Comparison of ENCODE assay signal across 10 mouse cellular contexts in the genomic region with DNA sequence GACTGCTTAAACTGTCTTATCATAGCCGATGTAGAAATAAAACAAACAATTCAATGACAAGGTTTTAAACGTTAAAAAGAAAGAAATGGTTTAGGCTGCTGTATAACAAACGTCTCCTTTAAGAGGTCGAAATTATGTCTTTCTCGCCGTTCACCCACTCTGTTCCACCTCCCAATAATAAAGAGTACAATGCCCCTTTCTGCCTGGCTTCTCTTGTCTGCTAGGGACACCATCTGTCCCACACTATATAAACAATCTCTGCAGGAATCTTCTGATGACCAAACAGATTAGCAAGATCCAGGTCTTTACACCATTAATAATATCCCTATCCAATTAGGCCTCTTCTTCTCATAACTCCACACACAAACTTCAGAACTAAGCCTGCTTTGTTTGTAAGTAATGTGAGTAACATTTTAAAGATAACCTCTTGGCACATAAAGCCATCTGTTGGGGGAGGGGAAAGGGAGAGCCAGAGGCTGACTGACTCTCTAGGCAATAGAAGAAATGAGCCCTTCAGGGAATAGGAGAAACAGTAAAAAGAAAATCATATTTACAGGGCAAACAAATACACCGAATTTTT. TPM values are rescaled to one million over a fixed set of nuclear protein-coding genes. Genes with fewer than 3 reads are reported as not detected.
DNase-seq lines count a peak whose midpoint lies in the region; ATAC-seq and TF ChIP-seq lines count a peak whose summit lies in the region.
"Had no signal": no experiment of that assay in that cellular context is flagged by ENCODE, and none has a peak within 500 bp of the region (broad histone marks: within the 10 kb centered on the region; RNA-seq: fewer than 3 reads in every experiment).

No protein-coding gene starts in this region.

- H3K9me3 ChIP-seq in heart, embryonic 12.5 days (replicated peaks) = no peaks in the 10 kb centered on the region
- no peaks in the 10 kb centered on the region for H3K9me3 ChIP-seq in neural tube, embryonic 12.5 days
- H3K9me3 ChIP-seq: liver, embryonic 12.5 days had no signal

- 0 out of 2 replicates have a peak overlapping the region, but pooled peaks have one; percentile 30 for H3K9ac ChIP-seq in heart, embryonic 12.5 days
- no peak overlapping the region for H3K9ac ChIP-seq in heart, adult 2 months (ENCODE audit: low read depth, low read length)
- no peak overlapping the region for H3K9ac ChIP-seq in neural tube, embryonic 12.5 days
- H3K9ac ChIP-seq: liver, embryonic 12.5 days had no signal

- H3K27ac ChIP-seq in heart, embryonic 12.5 days (ENCODE audit: poor library complexity, severe bottlenecking) = no peak overlapping the region
- H3K27ac ChIP-seq in heart, adult 2 months = no peak overlapping the region
- no peak overlapping the region for H3K27ac ChIP-seq in neural tube, embryonic 12.5 days
- H3K27ac ChIP-seq: liver, embryonic 12.5 days had no signal

- TF ChIP-seq CTCF in heart, adult 2 months (IDR thresholded peaks at IDR 0.05) = no peak

- H3K4me3 ChIP-seq in heart, embryonic 12.5 days = peak overlapping the region; percentile 24
- H3K4me3 ChIP-seq in heart, adult 2 months = no peak overlapping the region
- no peak overlapping the region; the same call in 1 of the 2 replicates for H3K4me3 ChIP-seq in neural tube, embryonic 12.5 days

- DNase-seq in heart, adult 2 months = no peak
- peak; percentile 19 to 34 for DNase-seq in cerebellum, postnatal 25 days
- DNase-seq in heart, postnatal 4 days = peak; percentile 10
- no peak for DNase-seq in kidney, adult 18-20 months
- DNase-seq: adrenal gland, adult 8-10 months had no signal

- no peak for TF ChIP-seq EP300 in heart, adult 2 months (IDR thresholded peaks at IDR 0.05; ENCODE audit: insufficient read depth, low read depth, low read length)

- no peaks in the 10 kb centered on the region for H3K79me2 ChIP-seq in heart, adult 2 months (replicated peaks; ENCODE audit: control insufficient read depth, insufficient read depth, low read length)

- H3K4me1 ChIP-seq in heart, embryonic 12.5 days (replicated peaks) = no peaks in the 10 kb centered on the region
- no peaks in the 10 kb centered on the region for H3K4me1 ChIP-seq in heart, adult 2 months (ENCODE audit: control insufficient read depth, insufficient read depth, low read length)
- H3K4me1 ChIP-seq in neural tube, embryonic 12.5 days = 0 out of 2 replicates have a peak, but pooled peaks cover 4% of the 10 kb centered on the region
- H3K4me1 ChIP-seq: liver, embryonic 12.5 days had no signal

- H3K4me2 ChIP-seq in heart, embryonic 12.5 days = peak overlapping the region; percentile 26
- H3K4me2 ChIP-seq in neural tube, embryonic 12.5 days (replicated peaks) = peak overlapping the region; percentile 71

- H3K36me3 ChIP-seq in heart, embryonic 12.5 days = no peaks in the 10 kb centered on the region
- no peaks in the 10 kb centered on the region for H3K36me3 ChIP-seq in heart, adult 2 months (ENCODE audit: control insufficient read depth, insufficient read depth, low read length)
- no peaks in the 10 kb centered on the region for H3K36me3 ChIP-seq in neural tube, embryonic 12.5 days
- H3K36me3 ChIP-seq: liver, embryonic 12.5 days had no signal

- intact Hi-C loops in heart, adult 2 months (cut with DNase I) = loop anchor here (5.0 to 10.0 kb wide), 4 partner anchors 81 to 278 kb away; no protein-coding TSS in a partner anchor

- no peak for TF ChIP-seq POLR2A in heart, adult 2 months (IDR thresholded peaks at IDR 0.05; ENCODE audit: insufficient read depth, low read depth, low read length)

- ATAC-seq in heart, embryonic 12.5 days (ENCODE audit: insufficient number of reproducible peaks, low FRiP score) = no peak
- no peak for ATAC-seq in neural tube, embryonic 12.5 days (ENCODE audit: low FRiP score, low read depth)
- no peak for ATAC-seq in frontal cortex, adult (ENCODE audit: low TSS enrichment)
- ATAC-seq in megakaryocyte, adult 5-6 weeks (ENCODE audit: poor library complexity, severe bottlenecking) = no peak
- ATAC-seq: liver, embryonic 12.5 days had no signal

- WGBS in heart, embryonic 12.5 days = 51% methylated on average over 7 of the region's 7 CpGs
- 72% methylated on average over 7 of the region's 7 CpGs for WGBS in heart, adult 2 months
- WGBS in neural tube, embryonic 12.5 days = 19% methylated on average over 7 of the region's 7 CpGs

- no peaks in the 10 kb centered on the region for H3K27me3 ChIP-seq in heart, embryonic 12.5 days (replicated peaks)
- H3K27me3 ChIP-seq in heart, adult 2 months (ENCODE audit: control insufficient read depth, insufficient read depth, low read length) = no peaks in the 10 kb centered on the region
- no peaks in the 10 kb centered on the region for H3K27me3 ChIP-seq in neural tube, embryonic 12.5 days (replicated peaks)

RNA-seq across cellular contexts. Expression of a gene that starts 1.7 kb away (rescaled TPM):
- polyA plus RNA-seq in heart, embryonic 12.5 days (2016; fragmentation: Nextera tagmentation; extraction: Ambion mirVana) = 8.2 and 9.6 TPM in 2 replicates
- 10 to 100 TPM; 11.9 to 18.8 TPM for total RNA-seq in heart, adult 2 months (2021)
- polyA plus RNA-seq in heart, adult 2 months (2012; rRNA removed) = 1.6 and 3.0 TPM in 2 replicates
- 10 to 100 TPM; 14.5 to 14.6 TPM for total RNA-seq in heart, postnatal 4 days (2021)
- polyA plus RNA-seq in neural tube, embryonic 12.5 days (2016; fragmentation: Nextera tagmentation; extraction: Ambion mirVana) = 8.0 and 8.3 TPM in 2 replicates
- 0.13 TPM in 1 of 2 replicates, not detected in the other for total RNA-seq in megakaryocyte, adult 5-6 weeks (2015)
- 0.26 TPM in 1 of 2 replicates, not detected in the other for total RNA-seq in megakaryocyte, adult 5-6 weeks (2017)

RNA-seq across cellular contexts. Expression of a gene that starts 57.2 kb away (rescaled TPM):
- 0.28 and 0.32 TPM in 2 replicates for polyA plus RNA-seq in heart, embryonic 12.5 days (2016; fragmentation: Nextera tagmentation; extraction: Ambion mirVana)
- total RNA-seq in heart, adult 2 months (2021) = under 1 TPM; 0.11 to 0.26 TPM
- 0.18 TPM in 1 of 2 replicates, not detected in the other for polyA plus RNA-seq in heart, adult 2 months (2012; rRNA removed)
- under 1 TPM; 0.21 to 0.50 TPM for total RNA-seq in heart, postnatal 4 days (2021)
- polyA plus RNA-seq in neural tube, embryonic 12.5 days (2016; fragmentation: Nextera tagmentation; extraction: Ambion mirVana) = 0.23 and 0.42 TPM in 2 replicates
- 0.40 and 0.75 TPM in 2 replicates for total RNA-seq in megakaryocyte, adult 5-6 weeks (2015)
- total RNA-seq in megakaryocyte, adult 5-6 weeks (2017) = 0.33 TPM in 1 of 2 replicates, not detected in the other

Comparison
In these comparisons a context has a peak if more than half of its experiments do, and no peak if none do; other contexts are left out.
1. DNase-seq: peak in cerebellum, postnatal 25 days (2 of 2) and heart, postnatal 4 days (single experiment); none in heart, adult 2 months (0 of 2) and kidney, adult 18-20 months (single experiment).
2. RNA of a gene that starts 1.7 kb away (total RNA-seq): 11.9 to 18.8 TPM in heart, adult 2 months and 14.5 to 14.6 TPM in heart, postnatal 4 days; 0.13 to 0.26 TPM in megakaryocyte, adult 5-6 weeks; every median in the first group is over 10 times any median in the second.